Mouse (Mus musculus) skeletal muscle tissue, adult 2 months (tissue): ENCODE measurements around the gene Cinp.

Experiments
- DNase-seq: peaks from one replicate; pipeline ENCODE4 v3.0.0-alpha.2; 2012; ENCODE audit warnings: low read depth, low spot score

The Cinp gene

DNA sequence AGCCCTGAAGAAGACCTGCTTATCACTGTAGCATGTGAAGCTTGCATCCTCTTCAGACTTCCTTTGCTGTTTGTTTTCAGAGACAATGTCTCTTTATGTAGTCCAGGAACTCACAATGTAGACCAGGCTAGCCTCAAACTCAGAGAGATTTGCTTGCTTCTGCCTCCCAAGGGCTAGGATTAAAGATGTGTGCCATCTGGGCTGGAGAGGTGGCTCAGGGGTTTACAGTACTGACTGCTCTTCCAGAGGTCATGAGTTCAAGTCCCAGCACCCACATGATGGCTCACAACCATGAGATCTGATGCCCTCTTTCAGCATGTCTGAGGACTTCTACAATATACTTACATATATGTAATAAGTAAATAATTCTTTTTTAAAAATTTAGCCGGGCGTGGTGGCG, 53.8 kb downstream of the Cinp start:
- DNase-seq = no peak

DNA sequence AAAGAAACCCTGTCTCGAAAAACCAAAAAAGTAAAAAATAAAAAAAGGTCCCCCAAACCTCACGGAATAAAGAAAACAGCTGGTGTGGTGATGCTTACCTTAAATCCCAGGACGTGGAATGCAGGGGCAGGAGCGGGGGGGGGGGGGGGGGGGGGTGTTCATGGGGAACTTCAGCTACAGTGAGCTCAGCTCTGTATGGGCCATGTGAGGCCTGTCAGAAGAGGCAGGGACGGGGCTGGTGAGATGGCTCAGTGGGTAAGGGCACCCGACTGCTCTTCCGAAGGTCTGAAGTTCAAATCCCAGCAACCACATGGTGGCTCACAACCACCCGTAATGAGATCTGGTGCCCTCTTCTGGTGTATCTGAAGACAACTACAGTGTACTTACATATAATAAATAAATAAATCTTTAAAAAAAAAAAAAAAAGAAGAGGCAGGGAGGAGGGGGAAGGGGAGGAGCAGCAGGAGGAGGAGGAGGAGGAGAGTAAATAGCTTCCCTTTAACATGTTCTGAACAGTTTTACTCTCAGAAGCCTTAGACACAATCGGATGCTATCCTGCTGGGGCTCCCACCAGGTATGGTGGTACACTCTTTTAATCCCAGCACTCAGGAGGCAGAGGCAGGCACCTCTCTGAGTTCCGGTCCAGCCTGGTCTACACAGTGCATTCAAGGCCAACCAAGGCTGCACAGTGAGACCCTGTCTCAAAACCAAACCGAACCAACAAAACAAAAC, 58.5 kb downstream of the Cinp start:
- no peak for DNase-seq

DNA sequence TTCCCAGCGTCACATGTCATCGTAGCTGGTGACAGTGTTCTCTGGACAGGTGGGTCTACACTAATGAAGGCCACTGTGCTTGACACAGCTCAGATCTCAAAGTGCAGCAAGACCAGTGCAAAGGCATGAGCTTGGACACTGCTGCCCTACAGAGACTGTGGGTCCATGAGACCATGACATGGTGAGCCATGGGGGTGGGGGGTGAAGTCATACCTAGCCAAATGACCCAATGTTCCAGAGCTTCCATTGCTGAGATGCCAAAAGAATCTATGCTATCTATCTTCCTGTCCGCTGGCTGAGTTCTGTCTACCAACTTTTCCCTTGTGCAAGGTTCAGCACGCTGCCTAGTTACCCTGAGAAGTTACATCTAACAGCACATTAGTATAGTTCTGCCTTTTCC, 60.0 kb downstream of the Cinp start:
- no peak for DNase-seq
